Mouse (Mus musculus) midbrain, embryonic 10.5 days (tissue): ENCODE results near the gene Dbndd1. TPM values are rescaled to one million over a fixed set of nuclear protein-coding genes. Genes with fewer than 3 reads are reported as not detected.
"Not testable (repeated sequence)": the region's sequence is repeated elsewhere in the genome, so short reads cannot be mapped to it uniquely, and the experiment has no call there.

Experiments
- DNase-seq: peaks from one replicate; pipeline ENCODE4 v3.0.0-alpha.2; 2017; ENCODE audit warnings: low spot score
- H3K27ac ChIP-seq: fragments of 300-500 bp; sonication (generic); replicated peaks from 2 replicates; pipeline ENCODE4 v1.5.1; 2016; ENCODE audit warnings: mild to moderate bottlenecking
- H3K27me3 ChIP-seq: fragments of 300-500 bp; sonication (generic); 2 replicates; pipeline ENCODE4 v1.6.1; 2016; ENCODE audit warnings: low read depth, mild to moderate bottlenecking; ENCODE audit not compliant: poor library complexity, severe bottlenecking
- H3K36me3 ChIP-seq: fragments of 300-500 bp; sonication (generic); 2 replicates; pipeline ENCODE4 v1.6.1; 2016; ENCODE audit warnings: mild to moderate bottlenecking, moderate library complexity
- H3K4me1 ChIP-seq: fragments of 300-500 bp; sonication (generic); 2 replicates; pipeline ENCODE4 v1.6.1; 2016
- H3K4me3 ChIP-seq: fragments of 300-500 bp; sonication (generic); 2 replicates; pipeline ENCODE4 v1.5.1; 2016; ENCODE audit warnings: mild to moderate bottlenecking, moderate library complexity
- H3K9me3 ChIP-seq: fragments of 300-500 bp; sonication (generic); replicated peaks from 2 replicates; pipeline ENCODE4 v1.6.1; 2016; ENCODE audit warnings: mild to moderate bottlenecking
- WGBS: fragments of 180-500 bp; shearing (Covaris S2); methylation state at CpG from one replicate; pipeline ENCODE4 v1.1.7; 2016; 5-methylcytosine and 5-hydroxymethylcytosine counted together
- polyA plus RNA-seq: library from polyadenylated mRNA; unstranded; fragments of >200 nt; fragmentation: Nextera tagmentation; extraction: Ambion mirVana; gene quantifications from 2 replicates; pipeline ENCODE4 v1.2.1, GENCODE M21; 2016

Dbndd1 gene
- polyA plus RNA-seq, 1 experiment from 2014 or later: 19.0 TPM

GRCm38 (mm10) chr8:123482627-123483026, 32.6 kb downstream of the Dbndd1 start:
- no peak for DNase-seq
- peaks cover 75% of the 10 kb centered on the region for H3K36me3 ChIP-seq
- H3K4me3 ChIP-seq: no peak overlapping the region
- H3K27me3 ChIP-seq: no peaks in the 10 kb centered on the region
- WGBS: 89% methylated on average over 7 of the region's 7 CpGs
- no peak overlapping the region for H3K27ac ChIP-seq
- peaks cover 11% of the 10 kb centered on the region for H3K4me1 ChIP-seq
- H3K9me3 ChIP-seq: no peaks in the 10 kb centered on the region

GRCm38 (mm10) chr8:123478456-123479218, 36.6 kb downstream of the Dbndd1 start:
- Histone ChIP-seq H3K36me3 (peaks cover 36% of the 10 kb centered on the region), H3K4me3 (peak overlapping the region; percentile 94), H3K9me3 (no peaks in the 10 kb centered on the region), H3K27ac (peak overlapping the region; percentile 99), H3K4me1 (peaks cover 21% of the 10 kb centered on the region), H3K27me3 (no peaks in the 10 kb centered on the region)
- 40% methylated on average over 16 of the region's 16 CpGs for WGBS
- no peak for DNase-seq

- Histone ChIP-seq H3K36me3 (peaks cover 30% of the 10 kb centered on the region), H3K4me1 (peaks cover 21% of the 10 kb centered on the region)
These were observed 37.5 kb downstream of the Dbndd1 start, which contains the start of gene Afg3l1 for GRCm38 (mm10) chr8:123477737-123478258. Afg3l1 (plus strand) TSS chr8:123477903.

GRCm38 (mm10) chr8:123476911-123477736, 38.1 kb downstream of the Dbndd1 start:
- Histone ChIP-seq H3K4me1 (peaks cover 21% of the 10 kb centered on the region), H3K9me3 (no peaks in the 10 kb centered on the region), H3K4me3 (peak overlapping the region; percentile 94), H3K27me3 (no peaks in the 10 kb centered on the region), H3K36me3 (peaks cover 23% of the 10 kb centered on the region), H3K27ac (peak overlapping the region; percentile 99)
- WGBS: 8% methylated on average over 34 of the region's 34 CpGs
- DNase-seq: peak; percentile 37

More at GRCm38 (mm10) chr8:123477737-123478258, 37.5 kb downstream of the Dbndd1 start, which contains the start of gene Afg3l1:
- peak within 1 kb of the TSS; percentile 99 for H3K27ac ChIP-seq
- DNase-seq: peak; percentile 93
- no peaks in the 10 kb centered on the region for H3K27me3 ChIP-seq
- H3K4me3 ChIP-seq: peak within 1 kb of the TSS; percentile 94
- H3K9me3 ChIP-seq: no peaks in the 10 kb centered on the region
- WGBS: under 1% methylated on average over 58 of the region's 58 CpGs

- H3K27ac ChIP-seq, H3K4me3 ChIP-seq, H3K27me3 ChIP-seq, DNase-seq, H3K36me3 ChIP-seq, H3K9me3 ChIP-seq: not testable (repeated sequence)
- H3K4me1 ChIP-seq: peaks cover 21% of the 10 kb centered on the region
- 72% methylated on average over 5 of the region's 5 CpGs for WGBS
These were observed 40.7 kb downstream of the Dbndd1 start for GRCm38 (mm10) chr8:123474549-123474948.

GRCm38 (mm10) chr8:123472991-123473390, 42.3 kb downstream of the Dbndd1 start:
- DNase-seq, H3K9me3 ChIP-seq, H3K4me3 ChIP-seq, H3K36me3 ChIP-seq, H3K27me3 ChIP-seq, H3K27ac ChIP-seq: not testable (repeated sequence)
- peaks cover 10% of the 10 kb centered on the region for H3K4me1 ChIP-seq
- 83% methylated on average over 6 of the region's 6 CpGs for WGBS

GRCm38 (mm10) chr8:123467476-123467875, 47.8 kb downstream of the Dbndd1 start:
- no peak for DNase-seq
- WGBS: 74% methylated on average over 3 of the region's 3 CpGs
- H3K4me3 ChIP-seq: no peak overlapping the region
- H3K4me1 ChIP-seq: no peaks in the 10 kb centered on the region
- peaks cover 12% of the 10 kb centered on the region for H3K36me3 ChIP-seq
- H3K27ac ChIP-seq: no peak overlapping the region
- no peaks in the 10 kb centered on the region; the same call in 1 of the 2 replicates for H3K27me3 ChIP-seq
- H3K9me3 ChIP-seq: no peaks in the 10 kb centered on the region

GRCm38 (mm10) chr8:123463651-123464050, 51.6 kb downstream of the Dbndd1 start:
- no peak for DNase-seq
- H3K36me3 ChIP-seq: peaks cover 51% of the 10 kb centered on the region

More at GRCm38 (mm10) chr8:123463651-123464050, 51.6 kb downstream of the Dbndd1 start:
- no peaks in the 10 kb centered on the region for H3K27me3 ChIP-seq
- 90% methylated on average over 4 of the region's 4 CpGs for WGBS
- H3K4me3 ChIP-seq: no peak overlapping the region
- no peaks in the 10 kb centered on the region for H3K9me3 ChIP-seq
- no peaks in the 10 kb centered on the region for H3K4me1 ChIP-seq
- H3K27ac ChIP-seq: no peak overlapping the region

Other genes starting within 250 kb of the Dbndd1 start
- 40.4 and 45.3 TPM in 2 replicates for gene Fanca, start 196.9 kb downstream of the Dbndd1 start, polyA plus RNA-seq
- 9.7 and 12.3 TPM in 2 replicates for gene Spire2, start 182.8 kb downstream of the Dbndd1 start, polyA plus RNA-seq
- 150 and 167 TPM in 2 replicates for gene Tcf25, start 141.7 kb downstream of the Dbndd1 start, polyA plus RNA-seq
- 0.06 and 0.10 TPM in 2 replicates for gene Mc1r, start 108.4 kb downstream of the Dbndd1 start, polyA plus RNA-seq
- 428 and 665 TPM in 2 replicates for gene Tubb3, start 104.0 kb downstream of the Dbndd1 start, polyA plus RNA-seq
- gene Def8, start 91.9 kb downstream of the Dbndd1 start, polyA plus RNA-seq: 42.1 and 45.9 TPM in 2 replicates
- gene Afg3l1, start 37.6 kb downstream of the Dbndd1 start, polyA plus RNA-seq: 69.3 and 74.2 TPM in 2 replicates
- gene Gas8, start 3.4 kb upstream of the Dbndd1 start, polyA plus RNA-seq: 42.5 and 43.0 TPM in 2 replicates
- 5.4 and 6.0 TPM in 2 replicates for gene Rhou, start 138.5 kb upstream of the Dbndd1 start, polyA plus RNA-seq